Mouse (Mus musculus): Measurements from ENCODE around the gene Rbfox2. TPM values are rescaled to one million over a fixed set of nuclear protein-coding genes. Genes with fewer than 3 reads are reported as not detected.
"Not testable (repeated sequence)": the region's sequence is repeated elsewhere in the genome, so short reads cannot be mapped to it uniquely, and the experiment has no call there.

Rbfox2 gene
- polyA plus RNA-seq, 1 experiment from 2014 or later: 56.8 TPM

DNA sequence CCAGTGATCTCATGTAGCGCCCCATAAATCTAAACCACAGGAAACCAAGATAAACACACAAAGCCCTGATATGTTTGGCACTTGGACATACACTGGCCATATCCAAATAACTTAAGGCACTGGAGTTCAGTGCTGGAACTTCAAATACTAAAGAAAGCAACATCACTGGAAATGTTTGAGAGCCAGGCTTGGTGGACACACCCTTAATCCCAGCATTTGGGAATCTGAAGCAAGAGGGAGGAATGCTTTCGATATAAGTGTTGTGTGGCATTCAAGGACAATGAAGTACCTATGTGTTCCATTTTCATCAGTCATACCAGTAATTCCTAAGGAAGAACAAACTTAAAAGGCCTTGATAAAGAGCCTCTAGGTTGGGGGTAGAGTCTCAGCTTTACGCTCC lies 13.3 kb downstream of the Rbfox2 start:
- ATAC-seq (ENCODE audit: insufficient read depth, low FRiP score, low read depth): no peak
- no peaks in the 10 kb centered on the region for H3K27me3 ChIP-seq (replicated peaks)
- no peaks in the 10 kb centered on the region for H3K4me1 ChIP-seq
- 83% methylated on average over 3 of the region's 3 CpGs for WGBS
- no peak overlapping the region for H3K4me2 ChIP-seq
- no peaks in the 10 kb centered on the region for H3K36me3 ChIP-seq
- H3K27ac ChIP-seq: no peak overlapping the region
- H3K9ac ChIP-seq: no peak overlapping the region
- no peaks in the 10 kb centered on the region for H3K9me3 ChIP-seq
- H3K4me3 ChIP-seq (replicated peaks): no peak overlapping the region

DNA sequence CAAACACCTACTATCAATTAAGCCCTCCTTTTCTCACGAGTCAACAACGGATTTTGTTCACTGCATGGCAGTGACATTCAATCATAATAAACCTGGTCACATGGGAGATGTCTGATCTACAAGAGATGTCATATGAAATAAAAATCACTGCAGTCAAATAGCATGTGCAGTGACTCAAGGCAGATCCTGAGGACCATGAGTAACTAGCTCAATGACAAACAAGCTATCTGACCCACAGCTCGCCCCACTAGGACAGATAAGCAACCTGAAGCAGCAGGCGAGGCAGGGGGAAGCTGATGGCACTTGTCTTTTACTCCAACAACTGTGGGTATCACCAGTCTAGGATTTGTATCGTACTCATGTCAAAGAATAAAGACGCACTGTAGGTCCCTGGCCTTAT lies 14.4 kb downstream of the Rbfox2 start:
- no peak overlapping the region for H3K27ac ChIP-seq
- H3K4me1 ChIP-seq: no peaks in the 10 kb centered on the region
- H3K4me2 ChIP-seq: no peak overlapping the region
- no peak for ATAC-seq (ENCODE audit: insufficient read depth, low FRiP score, low read depth)
- 59% methylated on average over 6 of the region's 6 CpGs for WGBS
- no peaks in the 10 kb centered on the region for H3K36me3 ChIP-seq
- H3K27me3 ChIP-seq (replicated peaks): no peaks in the 10 kb centered on the region
- no peak overlapping the region for H3K4me3 ChIP-seq (replicated peaks)
- no peaks in the 10 kb centered on the region for H3K9me3 ChIP-seq
- no peak overlapping the region for H3K9ac ChIP-seq

DNA sequence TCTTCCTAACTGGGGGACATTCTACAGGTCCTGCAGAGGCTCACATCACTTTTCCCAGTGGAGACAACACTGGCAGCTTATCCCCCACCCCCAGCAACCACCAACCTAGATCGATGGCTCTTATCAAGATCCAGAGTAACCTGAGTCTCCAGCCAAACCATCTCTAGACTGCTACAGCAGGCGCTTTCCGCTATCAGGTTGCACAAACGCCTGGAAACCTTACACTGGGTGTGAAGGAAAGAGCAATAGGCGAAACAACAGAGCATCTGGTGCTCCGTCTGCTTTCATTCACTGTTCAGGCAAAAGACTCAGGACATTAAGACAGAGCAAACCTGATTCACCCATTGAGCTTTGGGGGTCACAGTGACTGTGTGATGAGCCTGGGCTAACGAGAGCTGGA lies 15.3 kb downstream of the Rbfox2 start:
- no peak overlapping the region for H3K27ac ChIP-seq
- H3K9me3 ChIP-seq: no peaks in the 10 kb centered on the region
- ATAC-seq (ENCODE audit: insufficient read depth, low FRiP score, low read depth): no peak
- H3K27me3 ChIP-seq (replicated peaks): no peaks in the 10 kb centered on the region
- no peaks in the 10 kb centered on the region for H3K36me3 ChIP-seq
- H3K4me2 ChIP-seq: no peak overlapping the region
- no peak overlapping the region for H3K9ac ChIP-seq
- 47% methylated on average over 7 of the region's 7 CpGs for WGBS
- H3K4me1 ChIP-seq: no peaks in the 10 kb centered on the region
- H3K4me3 ChIP-seq (replicated peaks): no peak overlapping the region

DNA sequence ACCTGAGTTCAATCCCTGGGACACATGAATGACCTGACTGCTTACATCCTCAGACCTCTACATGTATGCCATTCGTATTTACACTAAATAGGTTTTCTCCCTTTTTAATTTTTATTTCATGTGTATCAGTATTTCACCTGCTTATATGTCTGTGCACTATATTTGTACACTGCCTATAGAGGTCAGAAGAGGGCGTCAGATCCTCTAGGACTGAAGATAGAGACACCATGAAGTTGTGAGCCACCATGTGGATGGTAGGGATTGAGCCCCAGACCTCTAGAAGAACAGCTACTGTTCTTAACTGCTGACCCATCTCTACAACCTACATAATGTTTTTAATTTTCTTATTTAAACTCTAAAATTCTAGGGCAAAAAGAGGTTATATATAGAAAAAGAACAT lies 16.5 kb downstream of the Rbfox2 start:
- Histone ChIP-seq H3K4me1 (no peaks in the 10 kb centered on the region), H3K9ac (no peak overlapping the region), H3K9me3 (no peaks in the 10 kb centered on the region), H3K4me3 (replicated peaks) (no peak overlapping the region), H3K27ac (no peak overlapping the region), H3K27me3 (replicated peaks) (no peaks in the 10 kb centered on the region), H3K4me2 (no peak overlapping the region), H3K36me3 (no peaks in the 10 kb centered on the region)
- 75% methylated on average over 2 of the region's 2 CpGs for WGBS
- no peak for ATAC-seq (ENCODE audit: insufficient read depth, low FRiP score, low read depth)

DNA sequence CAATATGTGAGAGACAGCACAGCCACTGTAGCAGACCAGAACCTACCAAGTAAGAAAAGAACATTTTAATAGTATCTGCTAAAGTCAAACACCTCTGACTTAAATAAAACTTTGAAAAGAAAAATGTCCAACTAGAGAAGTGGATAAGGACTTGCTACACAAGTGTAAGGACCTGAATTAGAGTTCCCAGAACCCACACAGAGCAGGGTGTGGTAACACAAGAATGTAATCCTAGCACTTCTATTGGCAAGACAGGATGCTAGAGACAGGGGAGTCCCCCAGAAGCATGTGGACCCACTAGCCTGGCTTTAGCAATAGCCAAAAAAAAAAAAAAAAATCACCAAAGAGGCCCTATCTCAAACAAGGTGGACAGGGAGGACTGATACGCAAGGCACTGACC lies 26.7 kb downstream of the Rbfox2 start:
- 94% methylated on average over 1 of the region's 1 CpGs for WGBS
- H3K9me3 ChIP-seq: no peaks in the 10 kb centered on the region
- H3K27ac ChIP-seq: no peak overlapping the region
- H3K27me3 ChIP-seq (replicated peaks): no peaks in the 10 kb centered on the region
- ATAC-seq (ENCODE audit: insufficient read depth, low FRiP score, low read depth): no peak
- no peak overlapping the region for H3K4me3 ChIP-seq (replicated peaks)
- no peak overlapping the region for H3K4me2 ChIP-seq
- no peak overlapping the region for H3K9ac ChIP-seq
- H3K36me3 ChIP-seq: no peaks in the 10 kb centered on the region
- peaks cover 3% of the 10 kb centered on the region; the same call in 1 of the 2 replicates for H3K4me1 ChIP-seq

DNA sequence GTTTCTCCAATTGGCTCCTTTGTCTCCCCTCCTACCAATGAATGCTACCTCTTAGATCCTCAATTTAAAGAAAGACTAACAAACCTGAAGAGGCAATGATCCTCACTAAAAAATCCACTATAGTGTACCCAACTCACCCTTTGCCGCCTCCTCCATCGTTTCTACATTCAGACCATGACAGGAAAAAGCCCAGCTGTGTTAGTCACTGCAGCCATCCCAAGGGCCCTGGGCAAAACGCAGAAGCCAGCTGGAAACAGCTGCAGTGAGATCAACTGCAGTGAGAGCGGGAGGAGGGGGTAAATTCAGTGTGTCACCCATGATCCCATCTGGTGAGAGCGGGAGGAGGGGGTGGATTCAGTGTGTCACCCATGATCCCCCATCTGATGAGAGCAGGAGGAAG lies 28.0 kb downstream of the Rbfox2 start:
- no peak overlapping the region for H3K27ac ChIP-seq
- H3K4me1 ChIP-seq: peaks cover 3% of the 10 kb centered on the region; the same call in 1 of the 2 replicates
- no peaks in the 10 kb centered on the region for H3K27me3 ChIP-seq (replicated peaks)
- H3K9ac ChIP-seq: no peak overlapping the region
- no peak overlapping the region for H3K4me3 ChIP-seq (replicated peaks)
- ATAC-seq (ENCODE audit: insufficient read depth, low FRiP score, low read depth): no peak
- H3K4me2 ChIP-seq: no peak overlapping the region
- 46% methylated on average over 5 of the region's 5 CpGs for WGBS
- H3K36me3 ChIP-seq: no peaks in the 10 kb centered on the region
- H3K9me3 ChIP-seq: no peaks in the 10 kb centered on the region

DNA sequence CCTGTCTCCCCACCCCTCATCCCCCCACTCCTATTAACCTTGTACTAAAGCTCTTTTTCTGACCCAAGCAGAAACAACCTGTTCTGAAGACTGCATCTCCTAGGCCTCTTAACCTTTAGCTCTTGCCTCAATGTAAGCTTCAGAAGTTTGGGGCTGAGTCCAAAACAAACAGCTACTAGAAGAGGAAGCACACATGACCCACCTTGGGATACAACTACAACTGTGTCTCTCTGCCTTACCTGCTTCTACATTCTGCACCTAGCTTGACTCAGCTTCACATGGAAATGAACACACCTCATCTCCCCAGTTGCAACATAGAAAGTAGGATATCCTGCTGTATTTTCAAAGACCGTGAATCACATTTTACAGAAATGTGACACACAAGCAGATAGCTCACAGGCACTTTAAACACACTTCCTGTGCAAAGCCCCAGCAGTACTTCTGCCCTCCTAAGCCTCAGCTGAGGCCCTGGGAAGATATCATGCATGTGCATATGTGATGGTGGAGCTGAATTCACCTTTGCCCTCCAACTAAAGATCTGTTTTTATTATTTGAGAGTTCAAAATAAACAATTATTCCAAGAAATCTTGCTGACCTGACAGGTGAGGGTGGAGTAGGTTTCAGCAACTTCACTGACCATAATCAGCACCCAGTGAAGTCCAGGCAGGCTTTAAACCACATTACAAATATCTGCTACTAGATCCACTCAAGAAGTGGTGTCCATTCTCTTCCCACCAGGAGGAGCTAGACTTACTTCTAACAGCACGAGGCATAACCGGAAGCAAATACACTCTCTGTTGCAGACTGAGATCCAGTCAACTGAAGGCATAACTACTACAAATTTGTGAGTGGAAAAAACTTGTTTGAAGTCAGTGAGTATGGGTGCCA lies 29.7 kb downstream of the Rbfox2 start:
- Histone ChIP-seq H3K27me3 (replicated peaks) (no peaks in the 10 kb centered on the region), H3K9ac (no peak overlapping the region), H3K9me3 (no peaks in the 10 kb centered on the region), H3K4me2 (no peak overlapping the region), H3K4me3 (replicated peaks) (no peak overlapping the region), H3K27ac (no peak overlapping the region), H3K36me3 (no peaks in the 10 kb centered on the region), H3K4me1 (no peaks in the 10 kb centered on the region; the same call in 1 of the 2 replicates)
- 52% methylated on average over 3 of the region's 3 CpGs for WGBS
- no peak for ATAC-seq (ENCODE audit: insufficient read depth, low FRiP score, low read depth)

DNA sequence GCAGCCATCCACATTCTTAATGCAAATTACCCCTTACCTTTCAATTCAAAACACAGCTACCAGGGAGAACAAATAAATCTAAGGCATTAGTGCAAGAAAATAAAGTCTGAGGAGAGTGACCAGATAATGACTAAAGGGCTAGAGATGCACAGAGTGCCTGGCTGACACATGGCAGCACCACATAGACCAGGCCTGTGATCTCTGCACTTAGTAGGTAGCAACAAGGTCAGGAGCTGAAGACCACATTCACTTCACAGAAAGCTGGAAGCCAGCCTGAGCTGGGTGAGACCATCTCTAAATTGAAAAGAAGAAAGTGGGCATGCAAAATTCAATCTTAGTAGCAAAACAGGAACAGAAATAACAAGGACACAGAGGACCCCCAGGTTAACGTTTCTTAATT lies 30.5 kb downstream of the Rbfox2 start:
- H3K4me1 ChIP-seq: no peaks in the 10 kb centered on the region; the same call in 1 of the 2 replicates
- no peak overlapping the region for H3K9ac ChIP-seq
- no peaks in the 10 kb centered on the region for H3K36me3 ChIP-seq
- H3K27ac ChIP-seq: no peak overlapping the region
- H3K4me3 ChIP-seq (replicated peaks): no peak overlapping the region
- no peaks in the 10 kb centered on the region for H3K27me3 ChIP-seq (replicated peaks)
- 86% methylated on average over 1 of the region's 1 CpGs for WGBS
- no peak for ATAC-seq (ENCODE audit: insufficient read depth, low FRiP score, low read depth)
- H3K4me2 ChIP-seq: no peak overlapping the region
- no peaks in the 10 kb centered on the region for H3K9me3 ChIP-seq

DNA sequence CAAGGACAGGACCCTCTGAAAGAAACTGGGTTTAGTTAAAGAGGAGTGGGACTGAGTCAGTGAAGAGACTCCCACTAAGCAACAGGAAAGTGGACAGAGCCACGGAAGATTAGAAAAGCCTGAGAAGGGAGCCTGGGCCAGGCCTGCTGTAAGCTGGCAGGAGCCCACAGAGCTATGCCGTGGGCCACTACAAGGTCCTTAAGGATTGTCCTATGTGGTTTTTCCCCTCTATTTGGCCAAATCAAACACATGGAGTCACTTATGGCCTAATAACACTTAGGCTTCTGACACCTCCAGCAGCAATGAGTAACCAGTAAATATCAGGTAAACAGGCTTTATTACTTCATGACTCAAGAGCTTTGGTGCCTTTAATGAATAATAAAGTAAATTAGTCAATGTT lies 31.2 kb downstream of the Rbfox2 start:
- H3K27me3 ChIP-seq (replicated peaks): no peaks in the 10 kb centered on the region
- ATAC-seq (ENCODE audit: insufficient read depth, low FRiP score, low read depth): no peak
- no peak overlapping the region for H3K4me2 ChIP-seq
- 93% methylated on average over 2 of the region's 2 CpGs for WGBS
- no peaks in the 10 kb centered on the region for H3K36me3 ChIP-seq
- H3K4me1 ChIP-seq: no peaks in the 10 kb centered on the region; the same call in 1 of the 2 replicates
- no peak overlapping the region for H3K4me3 ChIP-seq (replicated peaks)
- H3K27ac ChIP-seq: no peak overlapping the region
- H3K9ac ChIP-seq: no peak overlapping the region
- H3K9me3 ChIP-seq: no peaks in the 10 kb centered on the region

DNA sequence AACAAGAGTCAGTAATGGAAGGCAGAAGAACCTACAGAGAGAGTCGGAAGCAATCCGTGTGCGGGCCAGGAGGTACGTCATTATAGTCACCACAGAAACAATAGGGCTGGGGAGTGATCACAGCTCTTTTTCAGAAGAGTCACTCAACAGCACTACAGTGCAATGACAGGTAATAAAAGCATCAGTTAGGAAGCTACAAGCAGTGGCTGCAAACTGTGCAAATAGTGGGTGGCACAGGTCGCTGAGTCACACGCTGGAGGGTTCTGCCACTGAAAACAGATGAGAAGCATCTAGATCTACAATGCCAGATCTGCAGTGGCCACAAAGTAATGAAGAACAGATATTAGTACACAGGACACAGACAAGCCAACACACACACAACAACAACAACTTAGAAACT lies 32.9 kb downstream of the Rbfox2 start:
- no peak for ATAC-seq (ENCODE audit: insufficient read depth, low FRiP score, low read depth)
- Histone ChIP-seq H3K4me1 (no peaks in the 10 kb centered on the region; the same call in 1 of the 2 replicates), H3K9ac (no peak overlapping the region), H3K9me3 (no peaks in the 10 kb centered on the region), H3K27ac (no peak overlapping the region), H3K4me2 (no peak overlapping the region), H3K36me3 (no peaks in the 10 kb centered on the region), H3K4me3 (replicated peaks) (no peak overlapping the region), H3K27me3 (replicated peaks) (no peaks in the 10 kb centered on the region)
- 76% methylated on average over 6 of the region's 6 CpGs for WGBS

DNA sequence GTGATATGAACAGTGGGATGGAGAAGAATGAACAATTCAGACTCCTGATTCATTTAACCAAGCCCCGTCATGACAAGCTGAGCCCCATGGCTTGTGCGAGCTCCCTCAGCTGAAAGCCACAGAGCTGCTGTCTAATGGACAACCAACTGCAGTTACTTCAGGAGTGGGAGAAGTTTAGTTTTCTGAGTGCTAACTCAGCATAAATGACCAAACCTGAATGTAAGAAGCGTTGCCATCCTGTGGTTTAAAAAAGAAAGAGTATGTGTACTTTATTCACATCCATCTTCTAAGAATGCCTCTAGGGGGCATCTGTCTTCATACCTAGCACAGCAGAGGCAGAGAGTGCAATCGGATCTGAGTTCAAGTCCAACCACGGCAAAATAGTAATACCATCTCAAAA lies 35.5 kb downstream of the Rbfox2 start:
- H3K9me3 ChIP-seq: no peaks in the 10 kb centered on the region
- ATAC-seq (ENCODE audit: insufficient read depth, low FRiP score, low read depth): no peak
- no peaks in the 10 kb centered on the region for H3K36me3 ChIP-seq
- H3K4me1 ChIP-seq: peaks cover 9% of the 10 kb centered on the region; the same call in 1 of the 2 replicates
- H3K4me2 ChIP-seq: no peak overlapping the region
- H3K27me3 ChIP-seq (replicated peaks): no peaks in the 10 kb centered on the region
- no peak overlapping the region for H3K27ac ChIP-seq
- H3K4me3 ChIP-seq (replicated peaks): no peak overlapping the region
- H3K9ac ChIP-seq: no peak overlapping the region
- 92% methylated on average over 5 of the region's 5 CpGs for WGBS

DNA sequence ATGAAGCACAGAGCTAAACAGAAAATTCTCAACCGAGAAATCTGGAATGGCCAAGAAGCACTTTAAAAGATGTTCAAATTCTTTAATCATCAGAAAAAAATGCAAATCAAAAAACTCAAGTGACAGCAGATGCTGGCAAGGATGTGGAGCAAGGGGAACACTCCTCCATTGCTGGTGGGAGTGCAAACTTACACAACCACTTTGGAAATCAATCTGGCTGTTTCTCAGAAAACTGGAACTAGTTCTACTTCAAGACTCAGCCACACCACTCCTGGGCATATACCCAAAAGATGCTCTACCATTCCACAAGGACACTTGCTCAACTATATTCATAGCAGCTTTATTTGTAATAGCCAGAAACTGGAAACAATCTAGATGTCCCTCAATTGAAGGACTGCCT lies 37.3 kb downstream of the Rbfox2 start:
- not testable (repeated sequence) for H3K4me2 ChIP-seq; H3K9me3 ChIP-seq; H3K36me3 ChIP-seq; H3K9ac ChIP-seq; H3K27me3 ChIP-seq (replicated peaks); H3K27ac ChIP-seq; H3K4me3 ChIP-seq (replicated peaks); ATAC-seq (ENCODE audit: insufficient read depth, low FRiP score, low read depth)
- 62% methylated on average over 1 of the region's 1 CpGs for WGBS
- peaks cover 12% of the 10 kb centered on the region; the same call in 1 of the 2 replicates for H3K4me1 ChIP-seq

Measured in stomach, embryonic 15.5 days (tissue).